Mouse (Mus musculus): ENCODE measurements around the gene Galnt10.

- no peak for TF ChIP-seq CTCF (IDR thresholded peaks at IDR 0.05)
- no peak for TF ChIP-seq POLR2A (IDR thresholded peaks at IDR 0.05; ENCODE audit: insufficient read depth, low read depth, low read length)
- TF ChIP-seq EP300 (IDR thresholded peaks at IDR 0.05; ENCODE audit: insufficient read depth, low read depth, low read length), result no peak
Measured at GRCm38 (mm10) chr11:57673977-57674687, 28.9 kb downstream of the Galnt10 start.

Data from heart, adult 2 months (tissue).